Mouse (Mus musculus) ES-E14 (cell line): Measurements from ENCODE around the gene Samd14. TPM values are rescaled to one million over a fixed set of nuclear protein-coding genes. Genes with fewer than 3 reads are reported as not detected.

Experiments used
- DNase-seq: peaks from one replicate; pipeline ENCODE4 v3.0.0-alpha.2; 2013; ENCODE audit warnings: low read depth, low spot score
- H3K27ac ChIP-seq: 2 replicates; pipeline ENCODE4 v1.5.1; 2012; ENCODE audit warnings: low read depth, mild to moderate bottlenecking, low read length, moderate library complexity, mixed read lengths; ENCODE audit not compliant: poor library complexity, insufficient read depth, severe bottlenecking
- H3K36me3 ChIP-seq: 2 replicates; pipeline ENCODE4 v1.6.1; 2012; ENCODE audit warnings: mild to moderate bottlenecking, low read length, moderate library complexity, mixed read lengths; ENCODE audit not compliant: control insufficient read depth, poor library complexity, insufficient read depth, severe bottlenecking
- H3K4me1 ChIP-seq, 2 experiments: fragments of 150-350 bp in 1 of 2; sonication (generic) in 1 of 2; 2 replicates each; pipeline ENCODE4 v1.6.1; 2012; ENCODE audit warnings: low read length in 2 of 2, mild to moderate bottlenecking in 1 of 2, mixed read lengths in 1 of 2; ENCODE audit not compliant: control insufficient read depth in 2 of 2, insufficient read depth in 2 of 2, poor library complexity in 1 of 2
- H3K4me3 ChIP-seq, 2 experiments: fragments of 150-350 bp in 1 of 2; sonication (generic) in 1 of 2; 2 replicates each; pipeline ENCODE4 v1.5.1; 2012; ENCODE audit warnings: low read length in 2 of 2, low read depth in 1 of 2, mild to moderate bottlenecking in 1 of 2, mixed read lengths in 1 of 2; ENCODE audit not compliant: insufficient read depth in 1 of 2, poor library complexity in 1 of 2, severe bottlenecking in 1 of 2
- H3K9ac ChIP-seq: 2 replicates; pipeline ENCODE4 v1.6.1; 2012; ENCODE audit warnings: low read depth, mild to moderate bottlenecking, low read length, mixed read lengths; ENCODE audit not compliant: poor library complexity, insufficient read depth, severe bottlenecking
- H3K9me3 ChIP-seq: fragments of 150-350 bp; sonication (generic); 2 replicates; pipeline ENCODE4 v1.6.1; 2012; ENCODE audit warnings: low read depth, mild to moderate bottlenecking, low read length; ENCODE audit not compliant: control insufficient read depth, insufficient read depth
- CHD2 ChIP-seq: IDR thresholded peaks from 2 replicates; pipeline ENCODE4 v1.6.1; 2014; ENCODE audit warnings: mild to moderate bottlenecking, low read depth, low read length, inconsistent platforms
- HCFC1 ChIP-seq: IDR thresholded peaks from 2 replicates; pipeline ENCODE4 v1.6.1; 2012; ENCODE audit warnings: low read length, inconsistent platforms, borderline replicate concordance; ENCODE audit not compliant: insufficient read depth
- MAFK ChIP-seq: IDR thresholded peaks from 2 replicates; pipeline ENCODE4 v1.6.1; 2014; ENCODE audit warnings: mild to moderate bottlenecking, low read depth, low read length, inconsistent platforms; ENCODE audit not compliant: insufficient read depth
- ZC3H11A ChIP-seq: IDR thresholded peaks from 2 replicates; pipeline ENCODE4 v1.6.1; 2012; ENCODE audit warnings: low read depth, mild to moderate bottlenecking, inconsistent platforms, low read length, borderline replicate concordance
- ZNF384 ChIP-seq: IDR thresholded peaks from 2 replicates; pipeline ENCODE4 v1.6.1; 2012; ENCODE audit warnings: low read depth, low read length, inconsistent platforms
- in situ Hi-C, 2 experiments: fragments of 600-800 bp; cut with MboI; formaldehyde crosslinking; loops; one replicate each; pipeline ENCODE4 v1.15.1; 2025; ENCODE audit warnings: low sequenced_read_pairs in 2 of 2, inconsistent platforms in 1 of 2; ENCODE audit not compliant: unreplicated experiment in 2 of 2
- total RNA-seq: library from RNA; depleted of rRNA; stranded (reverse); fragments of 300-350 nt; gene quantifications from 2 replicates; pipeline ENCODE4 v1.2.3, GENCODE M21; 2012

Samd14 gene
- total RNA-seq, 1 experiment = 0.89 TPM

DNA sequence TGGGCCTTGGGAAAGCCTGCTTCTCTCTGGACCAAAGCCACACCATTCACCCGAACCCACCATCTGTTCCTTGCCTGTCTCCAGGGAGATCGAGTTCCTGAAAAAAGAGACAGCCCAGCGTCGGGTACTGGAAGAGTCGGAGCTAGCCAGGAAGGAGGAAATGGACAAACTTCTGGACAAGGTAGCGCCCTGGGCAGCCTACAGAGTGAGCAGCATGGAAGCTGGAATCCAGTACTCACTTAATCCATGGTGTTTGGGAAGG lies 4.8 kb upstream of the Samd14 start:
- Histone ChIP-seq H3K27ac (no peak overlapping the region), H3K9me3 (no peaks in the 10 kb centered on the region), H3K9ac (no peak overlapping the region), H3K4me3 (no peak overlapping the region), H3K4me1 (peaks cover 2 to 15% of the 10 kb centered on the region in 2 experiments; a peak in 2 of 4 replicates), H3K36me3 (peaks cover 23% of the 10 kb centered on the region)
- no peak for DNase-seq
- TF ChIP-seq HCFC1 (no peak), ZNF384 (no peak), MAFK (no peak), ZC3H11A (no peak), CHD2 (no peak)
- in situ Hi-C loops = no loop called here

- TF ChIP-seq HCFC1 (no peak), ZNF384 (no peak), CHD2 (no peak), ZC3H11A (no peak), MAFK (no peak)
- Histone ChIP-seq H3K9me3 (no peaks in the 10 kb centered on the region), H3K9ac (no peak overlapping the region), H3K27ac (no peak overlapping the region), H3K36me3 (peaks cover 23% of the 10 kb centered on the region), H3K4me3 (no peak overlapping the region), H3K4me1 (peaks cover 2 to 10% of the 10 kb centered on the region in 2 experiments; a peak in 2 of 4 replicates)
- in situ Hi-C loops = no loop called here
- DNase-seq = no peak
Observed at GRCm38 (mm10) chr11:95006038-95006437, 3.6 kb upstream of the Samd14 start.

GRCm38 (mm10) chr11:95006525-95007219 lies 3.0 kb upstream of the Samd14 start:
- Histone ChIP-seq H3K4me3 (peak overlapping the region in 1 of 2 experiments; percentile 31; a peak in 1 of 4 replicates), H3K9ac (no peak overlapping the region), H3K27ac (no peak overlapping the region), H3K9me3 (no peaks in the 10 kb centered on the region), H3K36me3 (peaks cover 18% of the 10 kb centered on the region), H3K4me1 (peaks cover 2 to 10% of the 10 kb centered on the region in 2 experiments; a peak in 2 of 4 replicates)
- TF ChIP-seq ZNF384 = no peak
- no peak for TF ChIP-seq HCFC1
- no peak for TF ChIP-seq ZC3H11A
- TF ChIP-seq CHD2 = no peak
- no peak for TF ChIP-seq MAFK
- no peak for DNase-seq
- in situ Hi-C loops = no loop called here

GRCm38 (mm10) chr11:95007418-95007817 lies 2.3 kb upstream of the Samd14 start:
- Histone ChIP-seq H3K27ac (no peak overlapping the region), H3K9me3 (no peaks in the 10 kb centered on the region), H3K36me3 (peaks cover 12% of the 10 kb centered on the region; the same call in 1 of the 2 replicates), H3K4me1 (peaks cover 2 to 10% of the 10 kb centered on the region in 2 experiments; a peak in 2 of 4 replicates), H3K9ac (no peak overlapping the region), H3K4me3 (no peak overlapping the region)
- TF ChIP-seq MAFK (no peak), ZC3H11A (no peak), HCFC1 (no peak), CHD2 (no peak), ZNF384 (no peak)
- DNase-seq = no peak
- in situ Hi-C loops = no loop called here
